Mouse (Mus musculus): ENCODE measurements around the gene Bcl3. TPM values are rescaled to one million over a fixed set of nuclear protein-coding genes. Genes with fewer than 3 reads are reported as not detected.

The Bcl3 gene
- polyA plus RNA-seq, 1 experiment, result 0.42 TPM

DNA sequence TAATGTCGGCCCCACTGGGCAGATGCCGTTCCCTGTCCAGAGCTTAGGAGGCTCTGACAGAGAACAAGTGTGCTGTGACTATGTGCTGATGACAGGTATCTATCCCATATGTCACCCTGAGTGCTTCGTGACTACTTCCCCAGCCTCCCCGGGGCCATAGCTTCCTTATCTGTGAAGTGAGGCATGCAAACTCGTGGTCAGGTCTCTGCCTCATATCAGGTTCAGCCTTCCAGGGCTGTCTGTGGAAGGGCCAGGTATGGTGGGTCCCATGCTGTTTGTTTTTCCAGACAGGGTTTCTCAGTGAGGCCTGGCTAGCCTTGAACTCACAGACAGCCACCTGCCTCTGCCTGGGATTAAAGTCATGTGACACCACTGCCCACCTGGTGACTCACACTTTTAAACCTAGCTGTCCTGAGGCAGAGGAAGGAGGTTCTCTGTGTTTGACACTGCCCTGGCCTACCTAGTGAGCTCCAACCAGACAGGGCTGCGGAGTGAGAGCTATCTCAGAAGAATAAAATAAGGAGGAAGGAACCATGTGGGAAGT is 8.9 kb downstream of the Bcl3 start:
- TF ChIP-seq POLR2A (IDR thresholded peaks at IDR 0.05; ENCODE audit: extremely low read depth, insufficient read depth, low read length) (no peak), CTCF (IDR thresholded peaks at IDR 0.05; ENCODE audit: extremely low read depth, insufficient read depth, low read length) (no peak)
- no peak overlapping the region for H3K4me3 ChIP-seq (ENCODE audit: insufficient read depth, low read length)
- peaks cover 3% of the 10 kb centered on the region; the same call in 1 of the 2 replicates for H3K4me1 ChIP-seq (ENCODE audit: control insufficient read depth, insufficient read depth, low read length)

DNA sequence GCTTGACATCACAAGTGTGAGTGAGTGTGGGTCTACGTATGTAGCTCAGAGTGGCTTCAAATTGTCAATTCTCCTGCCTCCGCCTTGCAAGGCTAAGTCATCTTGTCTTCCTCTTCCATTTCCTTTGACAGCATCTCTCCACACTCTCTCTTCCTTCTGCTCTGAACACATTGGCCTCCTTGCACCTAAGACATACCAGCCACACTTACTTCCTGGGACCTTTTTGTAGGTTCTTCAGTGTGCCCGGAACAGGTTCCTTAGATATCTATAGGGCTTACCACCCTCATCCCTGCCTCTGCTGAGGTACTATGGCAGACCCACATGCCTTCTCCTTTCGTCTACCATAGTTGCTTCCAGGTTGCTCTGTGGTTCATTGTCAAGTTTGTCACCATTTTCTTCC is 9.4 kb downstream of the Bcl3 start:
- H3K4me3 ChIP-seq (ENCODE audit: insufficient read depth, low read length), result no peak overlapping the region
- no peak overlapping the region for H3K27ac ChIP-seq (ENCODE audit: insufficient read depth, low read length)

More for the DNA sequence above, 8.9 kb downstream of the Bcl3 start:
- H3K27ac ChIP-seq (ENCODE audit: insufficient read depth, low read length), result no peak overlapping the region

DNA sequence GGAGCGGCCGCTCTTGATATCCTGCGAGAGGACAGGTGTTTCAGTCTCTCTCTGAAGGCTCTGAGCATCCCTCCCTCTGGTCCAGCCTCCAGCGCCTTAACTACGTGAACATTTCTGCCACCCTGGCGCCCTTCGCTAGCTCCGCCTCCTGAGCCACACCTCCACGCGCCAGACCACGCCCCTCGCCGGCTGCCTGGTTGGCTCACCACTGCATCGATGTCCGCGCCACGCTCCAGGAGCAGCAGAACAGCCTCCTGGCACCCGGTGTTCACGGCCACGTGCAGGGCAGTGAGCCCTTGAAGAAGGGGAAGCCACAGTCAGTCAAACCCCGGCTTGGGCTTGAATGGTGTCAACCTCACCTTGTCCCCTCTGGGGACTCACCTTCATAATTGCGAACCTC is 11.5 kb downstream of the Bcl3 start:
- Histone ChIP-seq H3K4me1 (ENCODE audit: control insufficient read depth, insufficient read depth, low read length) (peaks cover 3% of the 10 kb centered on the region; the same call in 1 of the 2 replicates), H3K27ac (ENCODE audit: insufficient read depth, low read length) (no peak overlapping the region), H3K4me3 (ENCODE audit: insufficient read depth, low read length) (no peak overlapping the region)
- TF ChIP-seq POLR2A (IDR thresholded peaks at IDR 0.05; ENCODE audit: extremely low read depth, insufficient read depth, low read length), result no peak
- TF ChIP-seq CTCF (IDR thresholded peaks at IDR 0.05; ENCODE audit: extremely low read depth, insufficient read depth, low read length), result no peak

More for the DNA sequence above, 9.4 kb downstream of the Bcl3 start:
- TF ChIP-seq CTCF (IDR thresholded peaks at IDR 0.05; ENCODE audit: extremely low read depth, insufficient read depth, low read length), result no peak
- TF ChIP-seq POLR2A (IDR thresholded peaks at IDR 0.05; ENCODE audit: extremely low read depth, insufficient read depth, low read length), result no peak
- H3K4me1 ChIP-seq (ENCODE audit: control insufficient read depth, insufficient read depth, low read length), result peaks cover 3% of the 10 kb centered on the region; the same call in 1 of the 2 replicates

DNA sequence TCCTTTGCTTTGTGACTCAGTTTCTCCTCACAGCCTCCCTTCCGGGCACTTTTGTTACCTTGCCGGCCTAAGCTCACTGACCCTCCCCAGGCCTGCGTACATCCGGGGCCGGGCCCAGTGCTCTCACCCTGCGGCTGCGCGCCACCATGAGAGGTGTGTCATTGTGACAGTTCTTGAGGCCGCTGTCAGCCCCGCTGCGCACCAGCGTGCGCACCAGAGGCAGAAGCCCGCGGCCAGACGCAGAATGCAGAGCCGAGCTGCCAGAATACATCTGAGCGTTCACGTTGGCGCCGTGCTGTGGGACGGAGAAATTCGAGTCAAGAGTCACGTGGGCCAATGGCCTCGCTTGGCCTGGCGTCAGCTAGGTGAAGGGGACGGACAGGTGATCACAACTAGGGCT is 13.2 kb downstream of the Bcl3 start:
- Histone ChIP-seq H3K4me1 (ENCODE audit: control insufficient read depth, insufficient read depth, low read length) (peaks cover 2% of the 10 kb centered on the region; the same call in 1 of the 2 replicates), H3K27ac (ENCODE audit: insufficient read depth, low read length) (no peak overlapping the region), H3K4me3 (ENCODE audit: insufficient read depth, low read length) (peak overlapping the region; percentile 32)
- TF ChIP-seq CTCF (IDR thresholded peaks at IDR 0.05; ENCODE audit: extremely low read depth, insufficient read depth, low read length), result no peak
- TF ChIP-seq POLR2A (IDR thresholded peaks at IDR 0.05; ENCODE audit: extremely low read depth, insufficient read depth, low read length), result no peak

DNA sequence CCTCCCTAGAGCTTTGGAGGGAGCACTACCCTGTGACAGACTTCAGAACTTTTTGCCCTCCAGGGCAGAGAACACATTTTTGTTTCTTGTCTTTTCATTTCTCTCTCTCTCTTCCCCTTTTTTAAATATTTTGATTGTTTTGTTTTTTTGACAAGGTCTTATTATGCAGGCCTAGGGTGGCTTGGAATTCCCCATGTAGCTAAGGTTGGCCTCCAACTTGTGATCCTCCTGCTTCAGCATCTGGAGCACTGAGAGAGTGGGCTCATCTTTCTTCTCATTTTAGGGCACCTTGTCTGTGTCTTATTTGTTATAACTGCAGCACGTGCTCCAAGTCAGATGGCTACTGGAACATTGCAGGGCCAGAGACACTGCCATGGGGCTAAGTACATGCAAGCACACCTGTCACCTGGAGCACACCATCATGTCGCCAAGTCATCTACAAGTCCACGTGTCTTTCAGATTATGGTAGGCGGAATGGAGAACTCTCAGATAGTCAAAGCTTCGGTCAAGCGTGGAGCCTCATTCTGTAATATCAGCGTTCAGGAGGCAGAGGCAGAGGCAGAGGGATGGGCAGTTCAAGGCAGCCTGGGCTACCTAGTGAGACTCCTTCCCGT is 16.1 kb downstream of the Bcl3 start:
- TF ChIP-seq CTCF (IDR thresholded peaks at IDR 0.05; ENCODE audit: extremely low read depth, insufficient read depth, low read length), result no peak
- TF ChIP-seq POLR2A (IDR thresholded peaks at IDR 0.05; ENCODE audit: extremely low read depth, insufficient read depth, low read length), result no peak
- Histone ChIP-seq H3K27ac (ENCODE audit: insufficient read depth, low read length) (no peak overlapping the region), H3K4me1 (ENCODE audit: control insufficient read depth, insufficient read depth, low read length) (peaks cover 2% of the 10 kb centered on the region; the same call in 1 of the 2 replicates), H3K4me3 (ENCODE audit: insufficient read depth, low read length) (no peak overlapping the region)

DNA sequence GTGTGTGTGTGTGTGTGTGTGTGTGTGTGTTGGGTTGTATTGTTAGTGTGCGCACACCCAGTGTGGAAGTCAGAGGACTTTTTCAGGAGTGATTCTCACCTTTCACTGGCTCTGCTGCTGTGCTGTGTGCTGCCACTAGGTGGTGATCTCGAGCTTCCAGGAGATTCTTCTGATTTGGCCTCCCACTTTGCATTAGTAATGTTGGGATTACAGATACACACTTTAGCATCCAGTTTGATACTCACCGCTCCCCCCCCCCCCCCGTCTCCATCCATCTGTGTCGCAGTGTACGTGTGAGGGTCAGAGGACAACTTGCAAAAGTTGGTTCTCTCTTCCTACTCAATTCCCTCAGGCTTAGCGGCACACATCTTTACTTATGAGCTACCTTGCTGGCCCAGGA is 19.6 kb downstream of the Bcl3 start:
- Histone ChIP-seq H3K27ac (ENCODE audit: insufficient read depth, low read length) (no peak overlapping the region), H3K4me3 (ENCODE audit: insufficient read depth, low read length) (no peak overlapping the region), H3K4me1 (ENCODE audit: control insufficient read depth, insufficient read depth, low read length) (no peaks in the 10 kb centered on the region)
- TF ChIP-seq CTCF (IDR thresholded peaks at IDR 0.05; ENCODE audit: extremely low read depth, insufficient read depth, low read length) (peak; percentile 93), POLR2A (IDR thresholded peaks at IDR 0.05; ENCODE audit: extremely low read depth, insufficient read depth, low read length) (no peak)

DNA sequence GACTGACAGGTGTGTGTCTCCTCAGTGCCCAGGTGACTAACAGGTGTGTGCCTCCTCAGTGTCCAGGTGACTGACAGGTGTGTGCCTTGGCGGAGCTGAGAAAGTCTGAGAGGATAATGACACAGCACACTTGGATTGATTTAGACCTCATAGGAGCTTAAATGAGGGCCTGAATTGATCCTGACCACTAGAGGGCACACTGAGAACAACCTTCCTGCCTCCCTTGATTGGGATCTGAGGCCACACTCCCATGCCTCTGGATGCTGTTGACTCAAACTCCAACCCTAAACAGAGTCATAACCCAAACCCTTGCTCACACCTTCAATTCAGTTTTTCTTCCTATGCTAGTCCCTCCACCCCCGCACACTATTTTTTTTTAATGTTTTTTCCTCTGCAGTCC is 21.8 kb downstream of the Bcl3 start:
- no peaks in the 10 kb centered on the region for H3K4me1 ChIP-seq (ENCODE audit: control insufficient read depth, insufficient read depth, low read length)
- no peak overlapping the region for H3K27ac ChIP-seq (ENCODE audit: insufficient read depth, low read length)
- no peak overlapping the region for H3K4me3 ChIP-seq (ENCODE audit: insufficient read depth, low read length)
- TF ChIP-seq POLR2A (IDR thresholded peaks at IDR 0.05; ENCODE audit: extremely low read depth, insufficient read depth, low read length), result no peak
- peak; percentile 75 for TF ChIP-seq CTCF (IDR thresholded peaks at IDR 0.05; ENCODE audit: extremely low read depth, insufficient read depth, low read length)

DNA sequence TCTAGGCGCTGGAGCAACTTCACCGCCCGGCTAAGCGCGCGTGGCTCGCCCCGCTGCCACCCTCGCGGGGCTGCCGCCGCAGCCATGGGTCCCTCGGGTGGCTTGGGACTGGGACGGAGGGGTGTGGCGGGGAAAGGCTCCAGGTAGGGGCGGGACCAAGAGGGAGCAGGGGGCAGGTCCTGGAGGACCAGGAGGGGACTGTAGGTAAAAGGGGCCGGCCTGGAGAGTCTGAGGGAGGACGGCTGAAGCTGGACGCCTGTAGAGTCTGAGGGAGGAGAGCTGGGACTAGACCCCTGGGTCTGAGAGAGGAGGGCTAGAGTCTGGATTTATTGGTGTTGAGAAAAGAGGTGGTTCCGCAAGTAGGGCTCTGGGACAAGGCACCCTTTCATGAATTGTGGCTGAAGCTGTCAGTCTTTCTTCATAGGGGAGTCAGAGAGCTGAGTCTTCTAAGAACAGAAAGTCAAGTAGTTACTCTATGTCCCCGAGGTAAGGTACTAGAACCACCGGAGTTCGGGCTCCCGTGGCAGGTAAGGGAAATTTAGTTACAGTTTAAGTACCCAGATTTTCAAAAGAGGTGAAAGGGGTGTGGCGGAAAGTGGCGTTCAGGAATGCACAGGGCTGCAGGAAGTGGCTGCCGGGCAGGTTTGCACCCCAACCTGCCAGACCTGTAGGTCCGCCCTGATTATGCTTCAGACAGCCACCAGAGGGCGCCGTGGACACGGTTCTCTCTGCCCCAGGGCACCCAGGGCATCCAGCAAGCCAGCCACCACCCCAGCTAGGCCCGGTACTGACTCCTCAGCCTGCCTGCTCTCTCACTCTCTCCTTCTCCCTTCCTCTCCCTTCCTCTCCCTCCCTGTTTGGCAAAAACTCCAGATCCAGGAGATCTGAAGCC is 25.6 kb downstream of the Bcl3 start, which contains the start of gene Cblc:
Gene Cblc (minus strand): TSS at position 113 of the 892 bp plus-strand sequence.
- H3K4me3 ChIP-seq (ENCODE audit: insufficient read depth, low read length), result no peak within 1 kb of the TSS
- no peak within 1 kb of the TSS for H3K27ac ChIP-seq (ENCODE audit: insufficient read depth, low read length)
- H3K4me1 ChIP-seq (ENCODE audit: control insufficient read depth, insufficient read depth, low read length), result no peaks in the 10 kb centered on the region
- TF ChIP-seq CTCF (IDR thresholded peaks at IDR 0.05; ENCODE audit: extremely low read depth, insufficient read depth, low read length) (peak; percentile 52), POLR2A (IDR thresholded peaks at IDR 0.05; ENCODE audit: extremely low read depth, insufficient read depth, low read length) (no peak)

DNA sequence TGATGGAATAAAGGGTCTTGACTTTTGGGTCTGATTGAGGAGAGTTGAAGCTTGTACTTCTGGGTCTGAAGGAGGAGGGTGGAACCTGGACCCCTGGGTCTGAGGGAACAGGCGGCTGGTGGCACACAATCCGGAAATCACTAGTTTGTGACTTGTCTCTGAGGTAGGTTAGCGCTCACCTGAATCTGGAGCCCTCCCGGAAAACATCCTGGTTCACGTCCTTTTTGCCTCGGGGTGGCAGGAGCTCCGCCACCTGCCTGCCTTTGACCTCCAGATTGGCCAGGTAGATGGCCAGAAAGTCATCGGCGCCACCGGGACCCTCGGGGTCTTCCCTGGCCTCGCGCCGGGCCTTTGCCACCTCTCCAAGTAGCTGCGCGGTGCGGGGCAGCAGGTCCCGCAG is 26.3 kb downstream of the Bcl3 start:
- no peak for TF ChIP-seq POLR2A (IDR thresholded peaks at IDR 0.05; ENCODE audit: extremely low read depth, insufficient read depth, low read length)
- no peak for TF ChIP-seq CTCF (IDR thresholded peaks at IDR 0.05; ENCODE audit: extremely low read depth, insufficient read depth, low read length)
- no peaks in the 10 kb centered on the region for H3K4me1 ChIP-seq (ENCODE audit: control insufficient read depth, insufficient read depth, low read length)
- no peak overlapping the region for H3K27ac ChIP-seq (ENCODE audit: insufficient read depth, low read length)
- no peak overlapping the region for H3K4me3 ChIP-seq (ENCODE audit: insufficient read depth, low read length)

Measured in cortical plate, adult 2 months (tissue).